Mouse (Mus musculus) olfactory bulb, adult 2 months (tissue): ENCODE data around the gene Mrps25. TPM values are rescaled to one million over a fixed set of nuclear protein-coding genes. Genes with fewer than 3 reads are reported as not detected.

Source experiments
- H3K27ac ChIP-seq: fragments of 200-500 bp; 2 replicates; pipeline ENCODE4 v1.5.1; 2012; ENCODE audit warnings: low read depth, low read length; ENCODE audit not compliant: insufficient read depth
- H3K4me1 ChIP-seq: fragments of 200-500 bp; 2 replicates; pipeline ENCODE4 v1.6.1; 2012; ENCODE audit warnings: low read length; ENCODE audit not compliant: control insufficient read depth, insufficient read depth
- H3K4me3 ChIP-seq: fragments of 200-500 bp; 2 replicates; pipeline ENCODE4 v1.5.1; 2012; ENCODE audit warnings: mild to moderate bottlenecking, low read depth, low read length, moderate library complexity; ENCODE audit not compliant: insufficient read depth
- CTCF ChIP-seq: fragments of 200-500 bp; IDR thresholded peaks from 2 replicates; pipeline ENCODE4 v1.5.1; 2012; ENCODE audit warnings: low read depth, mild to moderate bottlenecking, low read length, moderate library complexity; ENCODE audit not compliant: insufficient read depth
- POLR2A ChIP-seq: fragments of 200-500 bp; IDR thresholded peaks from 2 replicates; pipeline ENCODE4 v1.6.1; 2012; ENCODE audit warnings: mild to moderate bottlenecking, low read depth, low read length, moderate library complexity; ENCODE audit not compliant: insufficient read depth
- WGBS: fragments of 180-500 bp; shearing (Covaris S2); methylation state at CpG from one replicate; pipeline ENCODE4 v1.1.7; 2018; 5-methylcytosine and 5-hydroxymethylcytosine counted together
- polyA plus RNA-seq: library from polyadenylated mRNA; stranded (reverse); fragments of >200 nt; gene quantifications from 2 replicates; pipeline ENCODE4 v1.2.4, GENCODE M21; 2012; ENCODE audit warnings: low replicate concordance; ENCODE audit not compliant: missing spikeins, insufficient read depth, insufficient read length

Gene Mrps25
- polyA plus RNA-seq, 1 experiment: not detected

DNA sequence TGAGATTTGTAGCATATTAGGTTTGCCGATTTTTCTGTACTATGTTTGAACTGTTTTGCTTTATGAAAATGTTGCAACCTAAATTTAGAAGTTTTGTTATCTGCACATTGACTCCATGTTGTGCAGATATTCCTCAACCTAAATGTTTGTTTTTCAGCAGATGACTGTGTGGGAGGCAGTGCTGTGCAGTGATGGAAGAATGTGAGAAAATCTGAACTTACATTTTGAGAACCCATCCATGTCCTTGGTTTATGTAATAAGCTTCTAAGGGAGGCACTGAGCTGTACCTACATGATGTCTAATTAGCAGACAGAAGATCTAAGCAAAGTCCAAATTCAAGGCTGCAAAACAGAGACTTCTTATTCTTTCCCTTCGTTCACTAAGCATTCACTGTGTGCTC is 50.2 kb downstream of the Mrps25 start:
- Histone ChIP-seq H3K4me1 (no peaks in the 10 kb centered on the region), H3K4me3 (no peak overlapping the region), H3K27ac (no peak overlapping the region)
- 59% methylated on average over 2 of the region's 2 CpGs for WGBS
- TF ChIP-seq POLR2A (no peak), CTCF (no peak)

DNA sequence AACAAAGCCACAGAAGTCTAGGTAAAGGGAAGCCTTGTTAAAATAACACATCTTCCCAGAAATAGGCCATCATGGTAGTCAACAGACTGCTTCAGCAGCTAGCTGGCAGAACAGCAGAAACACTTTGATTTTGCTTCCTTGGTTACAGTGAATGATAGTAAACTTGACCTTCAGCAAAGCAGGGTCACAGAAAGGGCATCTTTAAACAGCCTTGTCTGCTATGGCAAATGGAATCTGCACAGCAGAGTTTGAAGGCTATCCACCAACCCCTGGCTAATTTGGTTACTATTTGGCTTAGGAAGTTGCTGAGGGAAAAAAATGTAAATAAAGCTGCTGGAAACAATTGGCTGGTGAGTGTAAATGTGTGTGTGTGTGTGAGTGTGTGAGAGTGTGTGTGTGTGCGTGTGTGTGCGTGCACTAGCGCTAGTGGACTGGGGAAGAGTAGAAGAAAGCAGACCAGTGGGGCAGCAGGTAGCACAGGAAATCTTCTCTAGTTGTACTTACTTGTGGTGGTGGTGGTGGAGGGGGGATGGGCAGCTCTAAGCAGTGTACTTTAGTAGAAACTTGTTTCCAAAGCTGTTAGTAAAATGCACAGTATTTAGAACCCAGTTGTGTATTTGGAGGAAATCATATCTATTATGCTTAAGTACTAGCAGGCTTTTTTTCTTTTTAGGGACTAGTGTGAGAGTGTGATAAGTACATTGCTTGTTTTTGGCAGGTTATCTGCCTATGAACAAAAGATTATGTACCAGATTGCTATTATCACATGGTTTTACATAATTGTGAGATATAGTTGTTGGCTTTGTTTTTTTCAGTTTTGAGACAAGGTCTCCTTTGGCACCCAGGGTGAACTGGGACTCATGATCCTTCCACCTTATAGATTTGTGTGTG is 51.6 kb downstream of the Mrps25 start:
- Histone ChIP-seq H3K4me3 (no peak overlapping the region), H3K4me1 (no peaks in the 10 kb centered on the region), H3K27ac (no peak overlapping the region)
- 79% methylated on average over 3 of the region's 3 CpGs for WGBS
- no peak for TF ChIP-seq CTCF
- no peak for TF ChIP-seq POLR2A

DNA sequence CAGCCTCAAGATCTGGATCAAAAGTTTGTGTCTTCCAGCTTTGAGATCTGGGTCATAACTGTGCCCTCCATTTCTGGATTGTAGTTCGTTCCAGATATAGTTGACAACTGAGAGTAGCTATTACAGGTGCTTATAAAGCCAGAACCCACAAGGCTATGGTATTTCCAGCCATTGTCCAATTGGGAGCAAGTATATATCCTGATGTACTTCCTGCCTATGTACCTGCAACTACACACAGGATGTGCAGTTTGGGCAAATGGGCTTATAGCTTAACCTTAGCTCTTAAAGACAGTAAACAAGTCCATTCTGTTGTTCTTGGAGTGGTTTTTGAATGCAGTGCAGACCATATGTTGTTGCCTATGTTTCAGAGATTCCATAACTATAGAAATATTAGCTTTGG is 52.4 kb downstream of the Mrps25 start:
- Histone ChIP-seq H3K4me3 (no peak overlapping the region), H3K27ac (no peak overlapping the region), H3K4me1 (no peaks in the 10 kb centered on the region)
- WGBS: 96% methylated on average over 1 of the region's 1 CpGs
- no peak for TF ChIP-seq POLR2A
- TF ChIP-seq CTCF: no peak

DNA sequence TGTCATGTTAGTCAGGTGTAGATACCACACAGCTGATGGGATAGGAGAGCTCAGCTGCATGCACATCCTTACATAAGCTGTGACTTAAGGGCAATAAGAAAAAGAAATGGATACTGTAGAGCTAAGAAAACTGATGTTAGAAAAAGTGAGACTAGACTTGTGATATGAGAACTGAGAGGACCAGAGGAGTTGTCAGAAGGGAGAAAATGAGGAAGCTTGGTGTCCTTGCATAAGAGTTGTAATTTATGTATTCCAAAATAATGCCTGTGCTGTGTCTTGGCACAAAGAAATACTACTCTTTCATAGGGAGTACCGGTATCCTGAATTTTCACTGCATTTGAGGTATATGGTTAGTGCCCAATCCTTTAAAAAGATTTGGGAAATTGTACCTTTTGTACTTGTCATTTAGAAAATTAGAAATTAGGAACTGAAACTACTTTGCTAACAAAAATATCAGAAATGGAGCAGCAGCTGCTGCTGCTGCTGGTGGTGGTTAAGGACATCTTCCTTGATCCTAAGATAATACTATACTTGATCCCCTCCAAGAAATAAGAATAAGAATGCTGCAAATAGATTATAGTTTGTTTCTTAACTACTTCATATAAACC is 56.9 kb downstream of the Mrps25 start:
- TF ChIP-seq CTCF: no peak
- no peak overlapping the region for H3K27ac ChIP-seq
- no peaks in the 10 kb centered on the region for H3K4me1 ChIP-seq
- 58% methylated on average over 1 of the region's 1 CpGs for WGBS
- H3K4me3 ChIP-seq: no peak overlapping the region

DNA sequence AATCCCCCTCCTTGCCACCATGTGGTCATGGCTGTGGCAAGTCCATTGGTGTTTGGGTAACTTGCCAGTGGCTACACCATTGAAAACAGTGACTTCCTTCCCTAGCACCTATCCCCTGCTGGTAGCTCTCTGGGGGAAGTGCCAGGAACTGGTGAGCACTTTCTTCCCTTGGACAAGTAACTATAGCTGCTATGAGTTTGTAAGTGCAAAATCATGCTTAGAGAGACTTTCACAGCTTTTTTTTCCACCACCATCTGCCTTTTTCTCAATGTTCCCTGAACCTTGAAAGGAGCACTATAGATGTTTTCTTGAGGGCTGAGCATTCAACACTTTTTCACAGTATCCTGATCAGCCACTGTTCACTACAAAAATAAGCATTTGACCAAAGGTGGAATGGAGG is 59.3 kb downstream of the Mrps25 start:
- H3K4me1 ChIP-seq: no peaks in the 10 kb centered on the region
- TF ChIP-seq POLR2A (no peak), CTCF (no peak)
- no peak overlapping the region for H3K27ac ChIP-seq
- no peak overlapping the region for H3K4me3 ChIP-seq

Other genes with a start within 250 kb of the Mrps25 start
- gene Fgd5, start 205.2 kb downstream of the Mrps25 start, polyA plus RNA-seq: not detected in 2 replicates
- gene Nr2c2, start 92.6 kb downstream of the Mrps25 start, polyA plus RNA-seq: not detected in 2 replicates
- not detected in 2 replicates for gene Rbsn, start 30.9 kb upstream of the Mrps25 start, polyA plus RNA-seq
- not detected in 2 replicates for gene Trh, start 60.6 kb upstream of the Mrps25 start, polyA plus RNA-seq